Mouse (Mus musculus) c-Kit-positive CD71-positive TER-119-positive erythroid progenitor cells, embryonic 14.5 days (primary cell): ENCODE data around the gene D17H6S53E.
A peak's percentile ranks its signal among the peaks of the same experiment; 100 is the strongest.
"Not testable (repeated sequence)": the region's sequence is repeated elsewhere in the genome, so short reads cannot be mapped to it uniquely, and the experiment has no call there.

ENCODE experiments used
- DNase-seq: peaks from one replicate; pipeline ENCODE4 v3.0.0-alpha.2; 2013; ENCODE audit warnings: low spot score

Gene D17H6S53E

GRCm38 (mm10) chr17:35101161-35101560, 25.0 kb upstream of the D17H6S53E start:
- DNase-seq: no peak

GRCm38 (mm10) chr17:35102299-35102698, 23.9 kb upstream of the D17H6S53E start:
- no peak for DNase-seq

- no peak for DNase-seq
Observed at GRCm38 (mm10) chr17:35103221-35103690, 22.9 kb upstream of the D17H6S53E start.

- peak; percentile 23 for DNase-seq
Observed at GRCm38 (mm10) chr17:35104079-35104478, 22.1 kb upstream of the D17H6S53E start.

- peak; percentile 71 for DNase-seq
Observed at GRCm38 (mm10) chr17:35104754-35105153, 21.4 kb upstream of the D17H6S53E start.

- DNase-seq: peak; percentile 53
Observed at GRCm38 (mm10) chr17:35105740-35106389, 20.3 kb upstream of the D17H6S53E start.

GRCm38 (mm10) chr17:35106522-35106921, 19.7 kb upstream of the D17H6S53E start:
- DNase-seq: no peak

GRCm38 (mm10) chr17:35108097-35108496, 18.1 kb upstream of the D17H6S53E start, which contains the start of gene Ly6g5c:
Gene Ly6g5c (plus strand): TSS chr17:35108279.
- no peak for DNase-seq

- no peak for DNase-seq
Observed at GRCm38 (mm10) chr17:35111774-35112173, 14.4 kb upstream of the D17H6S53E start.

- DNase-seq: peak; percentile 37
Observed at GRCm38 (mm10) chr17:35115046-35116019, 10.8 kb upstream of the D17H6S53E start, which contains the start of gene Ly6g5b. Gene Ly6g5b (minus strand): TSS chr17:35115428.

GRCm38 (mm10) chr17:35120745-35121142, 5.4 kb upstream of the D17H6S53E start:
- DNase-seq: peak; percentile 20

- DNase-seq: peak; percentile 95
Observed at GRCm38 (mm10) chr17:35121143-35121799, 4.9 kb upstream of the D17H6S53E start, which contains the start of gene Gpank1. Gene Gpank1 (plus strand): TSS chr17:35121455.

- DNase-seq: peak; percentile 59
Observed at GRCm38 (mm10) chr17:35121871-35122303, 4.3 kb upstream of the D17H6S53E start, which contains the start of gene Csnk2b. Gene Csnk2b (minus strand): TSS chr17:35122053.

- not testable (repeated sequence) for DNase-seq
Observed at GRCm38 (mm10) chr17:35123287-35123686, 2.9 kb upstream of the D17H6S53E start.

GRCm38 (mm10) chr17:35124261-35124896, 1.8 kb upstream of the D17H6S53E start:
- not testable (repeated sequence) for DNase-seq

GRCm38 (mm10) chr17:35125081-35125480, 1.1 kb upstream of the D17H6S53E start:
- no peak for DNase-seq

GRCm38 (mm10) chr17:35125578-35125977, 595 bp upstream of the D17H6S53E start:
- no peak for DNase-seq

GRCm38 (mm10) chr17:35127017-35127416, 844 bp downstream of the D17H6S53E start:
- DNase-seq: no peak

- DNase-seq: no peak
Observed at GRCm38 (mm10) chr17:35128996-35129395, 2.8 kb downstream of the D17H6S53E start.

GRCm38 (mm10) chr17:35131038-35131437, 4.9 kb downstream of the D17H6S53E start:
- DNase-seq: no peak

GRCm38 (mm10) chr17:35131500-35132173, 5.5 kb downstream of the D17H6S53E start, which contains the start of gene Apom:
Gene Apom (minus strand): TSS chr17:35132050.
- DNase-seq: no peak
